Mouse (Mus musculus): ENCODE data around the gene Adcy7. TPM values are rescaled to one million over a fixed set of nuclear protein-coding genes. Genes with fewer than 3 reads are reported as not detected.

Gene Adcy7
- total and polyA plus RNA-seq, 3 experiments = 70.0 to 129 (median 117) TPM

DNA sequence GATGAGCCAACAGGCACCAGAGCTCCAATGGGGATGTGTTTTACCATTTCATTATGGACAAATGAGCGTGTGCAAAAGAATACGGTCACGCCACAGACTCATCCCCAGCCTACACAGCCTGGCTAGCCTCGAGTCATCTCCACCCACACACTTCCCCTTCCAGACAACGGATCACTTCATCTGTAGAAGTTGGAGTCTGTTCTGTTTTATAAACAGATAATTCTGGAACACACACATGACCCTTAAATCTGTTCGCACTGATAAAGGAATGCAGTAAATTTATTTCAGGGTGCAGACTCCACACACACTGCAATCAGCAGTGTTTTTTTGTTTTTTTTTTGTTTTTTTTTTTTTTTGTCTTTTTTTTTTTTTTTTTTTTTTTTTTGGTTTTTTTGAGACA lies 7.5 kb downstream of the Adcy7 start:
- peak overlapping the region; percentile 63; the same call in 1 of the 2 replicates for H3K4me3 ChIP-seq (ENCODE audit: low read depth, low read length)
- H3K36me3 ChIP-seq (replicated peaks) = peaks cover 81% of the 10 kb centered on the region
- ATAC-seq (ENCODE audit: extremely low read depth, insufficient number of reproducible peaks, low FRiP score, poor library complexity, severe bottlenecking) (peak; percentile 91), DNase-seq (ENCODE audit: low spot score) (peak; percentile 85)
- H3K4me1 ChIP-seq (ENCODE audit: insufficient read depth, low read depth, low read length) = peaks cover 92% of the 10 kb centered on the region
- H3K27me3 ChIP-seq (ENCODE audit: insufficient read depth, low read length) = no peaks in the 10 kb centered on the region
- TF ChIP-seq GATA2 (IDR thresholded peaks at IDR 0.05; ENCODE audit: borderline replicate concordance, low read depth, low read length) = no peak
- TF ChIP-seq TAL1 (conservative IDR thresholded peaks at IDR 0.05; ENCODE audit: low read depth, low read length) = peak; percentile 93
- no peaks in the 10 kb centered on the region for H3K9me3 ChIP-seq (replicated peaks)

DNA sequence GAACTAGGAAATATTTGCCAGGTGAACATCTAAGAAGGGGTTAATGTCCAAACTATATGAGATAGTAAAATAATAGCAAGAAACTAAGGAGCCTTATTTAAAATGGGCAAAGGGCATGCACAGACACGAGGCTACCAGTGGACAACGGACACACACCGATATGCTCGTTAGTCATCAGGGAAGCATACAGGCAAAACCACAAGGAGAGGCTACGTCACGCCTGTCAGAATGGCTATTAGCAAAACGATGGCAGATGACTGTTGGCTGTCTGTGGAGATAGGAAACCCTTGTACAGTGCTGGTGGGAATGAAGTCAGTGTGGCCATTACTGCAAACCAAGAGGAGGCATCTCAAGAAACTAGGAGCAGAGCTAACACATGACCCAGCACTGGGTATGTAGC lies 8.7 kb downstream of the Adcy7 start:
- Histone ChIP-seq H3K36me3 (replicated peaks) (peaks cover 81% of the 10 kb centered on the region), H3K4me3 (ENCODE audit: low read depth, low read length) (no peak overlapping the region; the same call in 1 of the 2 replicates), H3K9me3 (replicated peaks) (no peaks in the 10 kb centered on the region), H3K4me1 (ENCODE audit: insufficient read depth, low read depth, low read length) (peaks cover 92% of the 10 kb centered on the region), H3K27me3 (ENCODE audit: insufficient read depth, low read length) (no peaks in the 10 kb centered on the region)
- TF ChIP-seq GATA1 (IDR thresholded peaks at IDR 0.05; ENCODE audit: borderline replicate concordance, low read length) (no peak), CTCF (IDR thresholded peaks at IDR 0.05; ENCODE audit: low read depth, low read length) (no peak), GATA2 (IDR thresholded peaks at IDR 0.05; ENCODE audit: borderline replicate concordance, low read depth, low read length) (no peak), TAL1 (conservative IDR thresholded peaks at IDR 0.05; ENCODE audit: low read depth, low read length) (peak; percentile 39; the same call in 1 of the 2 replicates), POLR2AphosphoS5 (IDR thresholded peaks at IDR 0.05; ENCODE audit: insufficient replicate concordance, low read depth, low read length) (no peak)
- ATAC-seq (ENCODE audit: extremely low read depth, insufficient number of reproducible peaks, low FRiP score, poor library complexity, severe bottlenecking) (peak; percentile 41), DNase-seq (ENCODE audit: low spot score) (no peak)

DNA sequence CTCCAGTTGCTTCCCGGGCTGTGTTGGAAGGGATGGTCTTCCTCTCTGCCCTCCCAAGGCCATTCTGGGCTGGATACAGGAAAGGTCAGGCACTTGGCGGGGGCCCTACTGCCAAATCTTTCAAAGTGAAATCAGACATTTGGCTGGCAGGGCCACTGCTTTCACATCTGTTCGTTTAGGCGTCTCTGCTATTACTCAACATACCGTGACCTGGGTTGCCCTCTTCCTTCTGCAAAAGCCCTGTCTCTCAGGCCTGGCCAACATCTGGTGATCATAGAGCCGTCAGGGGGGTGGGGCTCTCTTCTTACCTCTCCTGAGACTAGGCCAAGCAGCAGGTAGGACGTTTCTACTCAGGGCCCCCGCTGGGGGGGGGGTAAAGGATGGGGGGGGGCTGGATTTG lies 10.5 kb downstream of the Adcy7 start:
- peak overlapping the region; percentile 45; the same call in 1 of the 2 replicates for H3K4me3 ChIP-seq (ENCODE audit: low read depth, low read length)
- DNase-seq (ENCODE audit: low spot score) = no peak

DNA sequence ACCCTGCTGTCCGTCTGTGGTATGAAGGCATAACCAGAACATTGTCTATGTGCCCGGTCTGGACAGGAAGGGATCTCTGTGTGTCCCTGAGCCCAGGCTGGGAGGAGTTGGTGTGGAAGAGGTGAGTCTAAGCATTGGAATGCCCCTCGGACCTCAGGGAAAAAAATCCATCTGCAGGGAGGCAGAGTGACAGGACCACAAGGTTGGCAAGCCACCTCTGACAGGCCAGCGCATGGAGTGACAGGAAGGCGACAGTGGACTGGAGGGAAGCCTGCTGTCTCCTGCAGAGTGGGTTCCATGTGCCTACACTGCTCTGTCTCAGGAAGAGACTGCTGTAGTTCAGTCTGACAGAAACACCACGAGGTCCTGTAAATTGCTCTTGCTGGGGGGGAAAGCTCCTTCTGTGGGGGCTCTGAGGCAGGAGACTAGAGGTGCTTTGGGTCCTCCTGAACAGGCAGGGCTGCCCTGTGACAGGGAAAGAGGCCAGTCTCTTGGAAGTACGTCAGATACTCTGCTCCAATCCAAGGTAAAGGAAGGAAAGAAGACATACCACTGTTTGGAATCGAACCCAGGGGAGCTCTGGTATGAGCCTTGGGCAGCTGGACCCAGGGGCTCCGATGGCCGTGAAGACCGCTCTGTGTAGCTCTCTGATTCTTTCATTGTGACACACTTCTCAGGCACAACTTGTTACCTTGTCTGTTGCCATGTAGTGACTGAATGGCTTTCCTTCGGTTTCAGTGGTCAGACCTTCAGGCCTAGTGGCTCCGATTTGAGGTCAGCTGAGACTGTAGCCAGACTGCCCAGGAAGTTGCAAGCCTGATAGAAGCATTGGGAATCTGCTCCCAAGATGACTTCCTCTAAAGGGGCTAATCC lies 11.3 kb downstream of the Adcy7 start:
- Histone ChIP-seq H3K4me3 (ENCODE audit: low read depth, low read length) (peak overlapping the region; percentile 30; the same call in 1 of the 2 replicates), H3K36me3 (replicated peaks) (peaks cover 76% of the 10 kb centered on the region), H3K4me1 (ENCODE audit: insufficient read depth, low read depth, low read length) (peaks cover 87% of the 10 kb centered on the region), H3K27me3 (ENCODE audit: insufficient read depth, low read length) (no peaks in the 10 kb centered on the region), H3K9me3 (replicated peaks) (no peaks in the 10 kb centered on the region)
- ATAC-seq (ENCODE audit: extremely low read depth, insufficient number of reproducible peaks, low FRiP score, poor library complexity, severe bottlenecking) (no peak), DNase-seq (ENCODE audit: low spot score) (no peak)
- TF ChIP-seq GATA1 (IDR thresholded peaks at IDR 0.05; ENCODE audit: borderline replicate concordance, low read length) (no peak), CTCF (IDR thresholded peaks at IDR 0.05; ENCODE audit: low read depth, low read length) (no peak), TAL1 (conservative IDR thresholded peaks at IDR 0.05; ENCODE audit: low read depth, low read length) (no peak), POLR2AphosphoS5 (IDR thresholded peaks at IDR 0.05; ENCODE audit: insufficient replicate concordance, low read depth, low read length) (no peak), GATA2 (IDR thresholded peaks at IDR 0.05; ENCODE audit: borderline replicate concordance, low read depth, low read length) (no peak)

More for the DNA sequence above, 10.5 kb downstream of the Adcy7 start:
- Histone ChIP-seq H3K27me3 (ENCODE audit: insufficient read depth, low read length) (no peaks in the 10 kb centered on the region), H3K4me1 (ENCODE audit: insufficient read depth, low read depth, low read length) (peaks cover 87% of the 10 kb centered on the region), H3K9me3 (replicated peaks) (no peaks in the 10 kb centered on the region), H3K36me3 (replicated peaks) (peaks cover 76% of the 10 kb centered on the region)
- TF ChIP-seq CTCF (IDR thresholded peaks at IDR 0.05; ENCODE audit: low read depth, low read length) (no peak), GATA1 (IDR thresholded peaks at IDR 0.05; ENCODE audit: borderline replicate concordance, low read length) (no peak), GATA2 (IDR thresholded peaks at IDR 0.05; ENCODE audit: borderline replicate concordance, low read depth, low read length) (no peak), POLR2AphosphoS5 (IDR thresholded peaks at IDR 0.05; ENCODE audit: insufficient replicate concordance, low read depth, low read length) (no peak), TAL1 (conservative IDR thresholded peaks at IDR 0.05; ENCODE audit: low read depth, low read length) (no peak)
- peak; percentile 23 for ATAC-seq (ENCODE audit: extremely low read depth, insufficient number of reproducible peaks, low FRiP score, poor library complexity, severe bottlenecking)

DNA sequence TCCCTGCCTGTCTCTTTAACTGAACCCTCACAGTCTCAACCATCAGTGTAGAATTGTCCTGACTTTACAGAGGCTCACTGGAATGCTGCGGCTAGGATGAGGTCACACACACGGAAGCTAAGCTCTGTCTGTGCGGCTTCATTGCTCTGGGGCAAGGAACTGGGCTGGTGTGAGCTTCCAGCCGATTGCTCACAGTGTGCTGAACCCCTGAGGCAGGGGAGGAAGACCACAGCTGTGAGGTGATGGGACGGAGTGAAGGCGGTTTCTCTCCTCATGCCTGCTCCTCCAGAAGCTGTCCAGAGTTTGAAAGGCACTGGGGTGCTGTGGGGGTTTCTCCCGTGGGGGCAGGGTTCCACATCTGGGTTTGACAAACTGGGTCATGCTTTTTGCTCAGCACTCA lies 12.5 kb downstream of the Adcy7 start:
- no peak for TF ChIP-seq CTCF (IDR thresholded peaks at IDR 0.05; ENCODE audit: low read depth, low read length)
- TF ChIP-seq POLR2AphosphoS5 (IDR thresholded peaks at IDR 0.05; ENCODE audit: insufficient replicate concordance, low read depth, low read length) = no peak
- no peak for TF ChIP-seq GATA1 (IDR thresholded peaks at IDR 0.05; ENCODE audit: borderline replicate concordance, low read length)
- TF ChIP-seq TAL1 (conservative IDR thresholded peaks at IDR 0.05; ENCODE audit: low read depth, low read length) = no peak
- TF ChIP-seq GATA2 (IDR thresholded peaks at IDR 0.05; ENCODE audit: borderline replicate concordance, low read depth, low read length) = no peak
- no peak for DNase-seq (ENCODE audit: low spot score)
- no peak for ATAC-seq (ENCODE audit: extremely low read depth, insufficient number of reproducible peaks, low FRiP score, poor library complexity, severe bottlenecking)
- H3K4me3 ChIP-seq (ENCODE audit: low read depth, low read length) = no peak overlapping the region; the same call in 1 of the 2 replicates
- H3K9me3 ChIP-seq (replicated peaks) = no peaks in the 10 kb centered on the region
- peaks cover 72% of the 10 kb centered on the region for H3K36me3 ChIP-seq (replicated peaks)
- no peaks in the 10 kb centered on the region for H3K27me3 ChIP-seq (ENCODE audit: insufficient read depth, low read length)
- H3K4me1 ChIP-seq (ENCODE audit: insufficient read depth, low read depth, low read length) = peaks cover 86% of the 10 kb centered on the region

DNA sequence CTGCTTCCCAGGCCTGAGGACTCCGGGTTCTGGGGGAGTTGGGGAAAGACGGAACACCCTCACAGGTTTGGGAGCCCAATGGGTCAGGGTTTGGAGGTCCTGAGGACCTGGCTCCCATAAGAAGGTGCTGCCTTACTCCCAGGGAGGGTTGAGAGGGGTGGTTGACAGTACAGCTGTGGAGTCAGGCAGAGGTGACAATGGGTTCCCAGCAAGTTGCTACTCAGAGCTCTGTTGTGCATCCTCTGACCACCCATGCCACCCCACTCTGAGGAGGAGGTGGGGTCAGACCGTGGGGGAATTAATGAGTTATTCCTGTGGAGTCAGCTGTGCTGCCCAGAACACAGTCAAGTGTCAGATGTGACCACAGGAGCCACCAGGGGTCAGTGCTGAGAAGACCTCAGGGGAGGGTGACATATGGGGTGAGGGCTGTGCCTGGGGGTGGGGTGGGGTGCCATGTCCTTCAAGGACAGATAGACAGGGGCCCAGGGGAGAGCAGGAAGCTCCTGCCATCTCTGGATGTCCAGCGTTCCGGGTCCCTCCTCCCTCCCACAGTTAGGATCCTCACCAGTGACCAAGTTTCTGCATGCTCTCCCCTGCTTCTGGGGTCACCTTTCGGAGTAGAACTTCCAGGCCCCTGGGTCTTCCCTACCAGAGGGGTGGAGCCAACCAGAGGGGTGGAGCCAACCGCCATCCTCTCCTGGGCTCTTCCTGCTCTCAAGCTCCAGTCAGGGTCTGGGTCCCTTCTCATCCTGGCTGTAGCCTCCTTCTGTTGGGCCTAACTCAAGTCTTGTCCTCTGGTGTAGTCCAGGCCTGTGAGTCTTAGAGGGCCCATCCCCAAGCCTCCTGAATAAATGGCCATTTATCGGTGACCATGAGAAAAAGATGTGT lies 13.5 kb downstream of the Adcy7 start:
- H3K9me3 ChIP-seq (replicated peaks) = no peaks in the 10 kb centered on the region
- no peak for TF ChIP-seq GATA1 (IDR thresholded peaks at IDR 0.05; ENCODE audit: borderline replicate concordance, low read length)
- TF ChIP-seq CTCF (IDR thresholded peaks at IDR 0.05; ENCODE audit: low read depth, low read length) = 0 out of 2 replicates have a peak, but pooled peaks have one; percentile 11
- H3K4me1 ChIP-seq (ENCODE audit: insufficient read depth, low read depth, low read length) = peaks cover 88% of the 10 kb centered on the region
- no peaks in the 10 kb centered on the region for H3K27me3 ChIP-seq (ENCODE audit: insufficient read depth, low read length)
- H3K4me3 ChIP-seq (ENCODE audit: low read depth, low read length) = peak overlapping the region; percentile 49; the same call in 1 of the 2 replicates
- DNase-seq (ENCODE audit: low spot score) (no peak), ATAC-seq (ENCODE audit: extremely low read depth, insufficient number of reproducible peaks, low FRiP score, poor library complexity, severe bottlenecking) (no peak)
- H3K36me3 ChIP-seq (replicated peaks) = peaks cover 78% of the 10 kb centered on the region
